Mouse (Mus musculus) thymus, adult 2 months (tissue): ENCODE results near the gene Evi2a.

Source experiments
- CTCF ChIP-seq: fragments of 200-500 bp; IDR thresholded peaks from 2 replicates; pipeline ENCODE4 v1.5.1; 2012; ENCODE audit warnings: mild to moderate bottlenecking, control low read depth, low read length, moderate library complexity, borderline replicate concordance; ENCODE audit not compliant: control insufficient read depth, poor library complexity, insufficient read depth; ENCODE audit errors: extremely low read depth
- POLR2A ChIP-seq: fragments of 200-500 bp; IDR thresholded peaks from 2 replicates; pipeline ENCODE4 v1.6.1; 2012; ENCODE audit warnings: mild to moderate bottlenecking, low read length, control low read depth, moderate library complexity; ENCODE audit not compliant: control insufficient read depth, poor library complexity, insufficient read depth; ENCODE audit errors: extremely low read depth

GRCm38 (mm10) chr11:79519878-79520291 lies 10.5 kb downstream of the Evi2a start:
- TF ChIP-seq POLR2A (no peak), CTCF (no peak)
